Mouse (Mus musculus): ENCODE measurements around the gene Gngt1. TPM values are rescaled to one million over a fixed set of nuclear protein-coding genes. Genes with fewer than 3 reads are reported as not detected.

The Gngt1 gene
- polyA plus RNA-seq, 1 experiment from 2014 or later: not detected

DNA sequence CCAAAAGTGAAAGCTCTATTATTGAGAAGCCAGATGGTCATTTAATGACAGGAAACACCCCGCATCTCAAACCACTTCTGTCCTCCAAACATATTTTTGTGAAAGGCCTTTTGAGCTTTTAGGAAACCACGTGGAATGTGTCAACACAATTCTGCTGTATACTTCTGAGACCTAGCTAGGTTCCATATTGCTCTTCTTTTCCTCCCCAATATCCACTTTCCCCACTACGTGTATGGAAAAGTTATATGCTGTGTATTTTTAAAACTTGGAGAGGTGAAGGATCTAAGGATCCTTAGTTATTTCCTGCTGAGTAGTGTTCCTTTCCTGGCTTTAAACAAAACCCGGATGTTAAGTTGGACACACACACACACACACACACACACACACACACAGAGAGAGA lies 9.9 kb downstream of the Gngt1 start:
- Histone ChIP-seq H3K4me3 (ENCODE audit: low read length) (peak overlapping the region; percentile 49), H3K9me3 (ENCODE audit: low read length) (no peaks in the 10 kb centered on the region), H3K27ac (ENCODE audit: low read length) (peak overlapping the region; percentile 89), H3K4me2 (replicated peaks; ENCODE audit: low read depth, low read length) (peak overlapping the region; percentile 51), H3K4me1 (ENCODE audit: insufficient read depth, low read length) (no peaks in the 10 kb centered on the region), H3K36me3 (ENCODE audit: insufficient read depth, low read length) (peaks cover 3% of the 10 kb centered on the region; the same call in 1 of the 2 replicates), H3K9ac (replicated peaks; ENCODE audit: low read length) (no peak overlapping the region), H3K27me3 (ENCODE audit: insufficient read depth, low read length) (no peaks in the 10 kb centered on the region)
- peak; percentile 21; the same call in 1 of the 2 replicates for ATAC-seq (ENCODE audit: low FRiP score, low TSS enrichment)
- WGBS: 41% methylated on average over 4 of the region's 4 CpGs

DNA sequence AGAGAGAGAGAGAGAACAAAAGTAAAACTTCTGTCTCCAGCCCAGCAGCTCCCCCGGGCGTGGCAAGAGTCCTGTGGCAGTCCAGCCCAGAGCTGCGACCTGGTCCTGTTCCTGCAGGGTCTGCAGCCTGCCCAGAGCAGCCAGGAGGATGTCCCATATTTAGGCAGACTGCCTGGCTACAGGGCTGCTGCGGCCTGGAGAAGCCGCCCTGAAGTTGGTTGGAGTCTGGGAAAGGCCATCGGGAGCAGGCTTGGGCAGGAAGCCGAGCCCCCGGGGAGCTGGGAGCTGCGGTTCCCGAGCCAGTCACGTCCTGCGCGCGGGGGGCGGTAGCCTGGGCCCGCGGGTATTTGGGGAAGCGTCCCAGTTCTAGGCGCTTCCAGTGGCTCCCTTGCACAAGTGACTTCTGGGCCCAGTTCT lies 10.3 kb downstream of the Gngt1 start, which contains the start of gene Gng11:
Gng11 (plus strand) TSS at position 15 of the 417 bp plus-strand sequence.
- Histone ChIP-seq H3K4me2 (replicated peaks; ENCODE audit: low read depth, low read length) (peak within 1 kb of the TSS; percentile 51), H3K4me1 (ENCODE audit: insufficient read depth, low read length) (no peaks in the 10 kb centered on the region), H3K4me3 (ENCODE audit: low read length) (peak within 1 kb of the TSS; percentile 49), H3K36me3 (ENCODE audit: insufficient read depth, low read length) (peaks cover 3% of the 10 kb centered on the region; the same call in 1 of the 2 replicates), H3K27me3 (ENCODE audit: insufficient read depth, low read length) (no peaks in the 10 kb centered on the region), H3K27ac (ENCODE audit: low read length) (peak within 1 kb of the TSS; percentile 89), H3K9me3 (ENCODE audit: low read length) (no peaks in the 10 kb centered on the region), H3K9ac (replicated peaks; ENCODE audit: low read length) (peak within 1 kb of the TSS; percentile 73)
- peak; percentile 94 for ATAC-seq (ENCODE audit: low FRiP score, low TSS enrichment)
- WGBS: 3% methylated on average over 15 of the region's 19 CpGs

DNA sequence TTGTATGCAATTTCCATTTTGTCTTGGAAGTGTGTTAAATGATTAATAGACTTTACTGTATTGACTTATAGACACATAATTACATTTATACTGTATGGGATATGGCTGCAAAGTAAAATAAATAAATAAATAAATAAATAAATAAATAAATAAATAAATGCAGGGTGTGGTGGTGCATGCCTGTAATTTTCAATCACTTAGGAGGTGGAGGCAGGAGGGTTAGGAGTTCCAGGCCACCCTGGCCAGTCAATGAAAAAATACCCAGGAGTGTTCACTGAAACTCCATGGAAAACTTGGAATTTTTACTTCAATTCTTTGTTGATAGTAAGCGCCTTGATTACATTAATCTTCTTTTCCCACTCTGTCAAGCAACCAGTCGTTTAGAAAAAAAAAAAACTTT lies 11.2 kb downstream of the Gngt1 start:
- H3K36me3 ChIP-seq (ENCODE audit: insufficient read depth, low read length): peaks cover 3% of the 10 kb centered on the region; the same call in 1 of the 2 replicates
- H3K4me2 ChIP-seq (replicated peaks; ENCODE audit: low read depth, low read length): peak overlapping the region; percentile 51
- peak overlapping the region; percentile 49 for H3K4me3 ChIP-seq (ENCODE audit: low read length)
- H3K27ac ChIP-seq (ENCODE audit: low read length): no peak overlapping the region; the same call in 1 of the 2 replicates
- no peaks in the 10 kb centered on the region for H3K4me1 ChIP-seq (ENCODE audit: insufficient read depth, low read length)
- no peaks in the 10 kb centered on the region for H3K27me3 ChIP-seq (ENCODE audit: insufficient read depth, low read length)
- ATAC-seq (ENCODE audit: low FRiP score, low TSS enrichment): 0 out of 2 replicates have a peak, but pooled peaks have one; percentile 24
- H3K9me3 ChIP-seq (ENCODE audit: low read length): no peaks in the 10 kb centered on the region
- WGBS: 63% methylated on average over 2 of the region's 2 CpGs
- no peak overlapping the region for H3K9ac ChIP-seq (replicated peaks; ENCODE audit: low read length)

DNA sequence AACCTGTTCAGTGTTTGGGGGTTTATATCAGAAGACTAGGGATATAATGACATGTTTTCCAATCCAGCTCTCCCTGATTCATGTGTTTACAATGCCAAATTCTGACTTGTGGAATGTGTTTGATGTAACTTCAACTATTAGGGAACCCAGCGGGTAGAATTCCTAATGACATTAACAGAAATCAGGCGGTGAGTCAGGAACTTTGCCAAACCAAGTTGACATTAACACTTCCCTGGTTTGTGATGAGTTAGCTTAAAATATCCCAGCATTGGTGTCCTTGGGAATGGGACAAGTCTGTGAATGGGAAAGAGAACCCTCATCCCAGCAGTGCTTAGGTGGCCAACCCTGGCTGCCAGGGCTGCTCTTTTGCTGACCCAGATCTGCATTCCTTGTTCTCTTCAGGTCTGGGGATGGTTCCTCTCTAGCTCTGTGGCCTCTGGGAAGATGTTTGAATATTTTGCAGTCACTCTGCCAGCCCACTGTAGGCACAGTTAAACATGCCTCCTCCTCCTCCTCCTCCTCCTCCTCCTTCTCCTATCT lies 15.0 kb downstream of the Gngt1 start:
- Histone ChIP-seq H3K4me1 (ENCODE audit: insufficient read depth, low read length) (no peaks in the 10 kb centered on the region), H3K36me3 (ENCODE audit: insufficient read depth, low read length) (peaks cover 3% of the 10 kb centered on the region; the same call in 1 of the 2 replicates), H3K4me2 (replicated peaks; ENCODE audit: low read depth, low read length) (no peak overlapping the region), H3K9ac (replicated peaks; ENCODE audit: low read length) (no peak overlapping the region), H3K9me3 (ENCODE audit: low read length) (no peaks in the 10 kb centered on the region), H3K27me3 (ENCODE audit: insufficient read depth, low read length) (no peaks in the 10 kb centered on the region), H3K4me3 (ENCODE audit: low read length) (no peak overlapping the region), H3K27ac (ENCODE audit: low read length) (no peak overlapping the region)
- ATAC-seq (ENCODE audit: low FRiP score, low TSS enrichment): no peak
- 66% methylated on average over 2 of the region's 2 CpGs for WGBS

DNA sequence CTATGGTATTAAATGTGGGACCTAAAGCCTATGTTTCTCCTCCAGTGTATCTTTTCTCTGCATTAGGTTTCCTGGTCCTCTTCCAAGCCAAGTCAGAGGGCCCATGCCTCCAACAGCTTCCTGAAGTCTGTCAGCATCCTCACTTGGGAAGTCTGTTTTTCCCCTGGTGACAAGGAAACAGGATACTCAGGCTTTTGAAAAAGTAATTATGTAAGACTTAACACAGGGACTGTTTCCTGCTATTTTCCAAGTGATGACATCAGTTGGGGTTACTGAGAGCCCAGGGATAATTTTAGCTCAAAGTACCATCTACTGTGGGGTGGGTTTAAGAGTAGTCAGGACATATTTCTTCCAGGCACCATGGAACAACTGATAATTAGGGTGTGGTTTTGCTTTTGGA lies 16.0 kb downstream of the Gngt1 start:
- H3K9ac ChIP-seq (replicated peaks; ENCODE audit: low read length): no peak overlapping the region
- no peaks in the 10 kb centered on the region for H3K27me3 ChIP-seq (ENCODE audit: insufficient read depth, low read length)
- ATAC-seq (ENCODE audit: low FRiP score, low TSS enrichment): peak; percentile 57; the same call in 1 of the 2 replicates
- no peaks in the 10 kb centered on the region for H3K4me1 ChIP-seq (ENCODE audit: insufficient read depth, low read length)
- H3K27ac ChIP-seq (ENCODE audit: low read length): no peak overlapping the region
- peaks cover 3% of the 10 kb centered on the region; the same call in 1 of the 2 replicates for H3K36me3 ChIP-seq (ENCODE audit: insufficient read depth, low read length)
- H3K4me2 ChIP-seq (replicated peaks; ENCODE audit: low read depth, low read length): no peak overlapping the region
- no peak overlapping the region for H3K4me3 ChIP-seq (ENCODE audit: low read length)
- no peaks in the 10 kb centered on the region for H3K9me3 ChIP-seq (ENCODE audit: low read length)

DNA sequence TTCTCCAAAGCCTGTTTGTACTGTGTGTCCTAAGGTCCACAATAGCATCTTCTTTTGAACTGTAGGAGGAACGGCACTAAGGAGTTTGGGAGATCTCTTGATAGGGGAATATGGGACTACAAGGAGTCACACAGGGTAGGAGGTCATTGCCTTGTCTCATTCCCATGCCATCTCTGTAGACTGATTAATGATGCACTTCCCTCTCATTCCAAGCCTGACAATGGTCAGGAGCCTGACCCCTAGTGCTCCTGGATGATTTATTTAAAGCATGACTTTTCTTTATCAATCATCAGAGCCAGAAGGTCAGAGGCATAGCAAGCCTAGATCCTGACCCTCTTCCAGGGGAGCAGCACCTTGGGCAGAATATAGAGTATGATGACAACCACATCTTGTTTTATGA lies 29.1 kb downstream of the Gngt1 start:
- no peak overlapping the region for H3K4me2 ChIP-seq (replicated peaks; ENCODE audit: low read depth, low read length)
- no peaks in the 10 kb centered on the region for H3K9me3 ChIP-seq (ENCODE audit: low read length)
- H3K4me1 ChIP-seq (ENCODE audit: insufficient read depth, low read length): no peaks in the 10 kb centered on the region
- H3K27me3 ChIP-seq (ENCODE audit: insufficient read depth, low read length): no peaks in the 10 kb centered on the region
- no peak overlapping the region for H3K27ac ChIP-seq (ENCODE audit: low read length)
- no peak overlapping the region for H3K9ac ChIP-seq (replicated peaks; ENCODE audit: low read length)
- H3K36me3 ChIP-seq (ENCODE audit: insufficient read depth, low read length): no peaks in the 10 kb centered on the region
- 24% methylated on average over 1 of the region's 1 CpGs for WGBS
- ATAC-seq (ENCODE audit: low FRiP score, low TSS enrichment): no peak
- H3K4me3 ChIP-seq (ENCODE audit: low read length): no peak overlapping the region

DNA sequence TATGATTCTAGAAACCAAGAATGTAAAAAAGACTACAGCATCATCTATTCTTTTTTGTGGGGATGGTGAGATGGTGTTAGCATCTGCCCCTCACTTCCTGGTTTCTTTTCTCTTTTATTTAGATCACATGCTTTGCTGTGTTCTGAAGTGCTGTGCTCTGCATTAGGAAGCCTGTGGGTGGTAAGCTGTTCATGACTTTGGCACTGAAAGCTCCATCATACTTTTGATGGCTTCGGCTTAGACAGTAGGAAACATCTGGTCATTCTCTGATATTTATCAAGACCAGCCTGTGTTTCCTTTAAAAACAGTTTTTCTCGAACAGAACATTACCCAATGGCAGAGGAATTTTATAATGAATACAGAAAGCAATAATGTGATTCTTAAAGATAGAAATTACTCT lies 32.8 kb downstream of the Gngt1 start:
- no peak for ATAC-seq (ENCODE audit: low FRiP score, low TSS enrichment)
- 51% methylated on average over 2 of the region's 2 CpGs for WGBS

DNA sequence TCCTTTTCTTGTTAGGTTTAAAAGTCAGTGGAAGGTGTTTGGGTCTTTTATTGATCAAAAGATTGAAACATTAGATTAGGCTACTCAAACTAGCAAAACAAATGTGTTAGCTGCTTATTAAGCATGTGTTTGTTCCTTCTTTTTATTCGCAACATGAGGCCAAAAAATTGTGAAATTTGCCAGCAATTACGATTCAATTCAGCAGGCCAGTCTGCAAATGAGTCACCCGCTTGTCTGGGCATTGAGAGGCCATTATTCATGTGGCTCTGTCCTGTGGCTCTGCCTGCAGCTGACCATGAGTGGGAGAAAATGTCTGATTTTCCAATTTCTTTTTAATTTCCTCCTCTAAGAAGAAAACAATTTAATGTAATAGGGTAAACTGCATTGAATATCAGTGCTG lies 37.4 kb downstream of the Gngt1 start:
- no peak for ATAC-seq (ENCODE audit: low FRiP score, low TSS enrichment)
- Histone ChIP-seq H3K9me3 (ENCODE audit: low read length) (no peaks in the 10 kb centered on the region), H3K27ac (ENCODE audit: low read length) (no peak overlapping the region), H3K9ac (replicated peaks; ENCODE audit: low read length) (no peak overlapping the region), H3K27me3 (ENCODE audit: insufficient read depth, low read length) (no peaks in the 10 kb centered on the region), H3K4me2 (replicated peaks; ENCODE audit: low read depth, low read length) (no peak overlapping the region), H3K4me3 (ENCODE audit: low read length) (no peak overlapping the region), H3K4me1 (ENCODE audit: insufficient read depth, low read length) (no peaks in the 10 kb centered on the region), H3K36me3 (ENCODE audit: insufficient read depth, low read length) (no peaks in the 10 kb centered on the region)
- WGBS: 77% methylated on average over 3 of the region's 3 CpGs

More for the DNA sequence above, 32.8 kb downstream of the Gngt1 start:
- H3K36me3 ChIP-seq (ENCODE audit: insufficient read depth, low read length): no peaks in the 10 kb centered on the region
- H3K4me3 ChIP-seq (ENCODE audit: low read length): no peak overlapping the region
- no peak overlapping the region for H3K9ac ChIP-seq (replicated peaks; ENCODE audit: low read length)
- no peaks in the 10 kb centered on the region for H3K27me3 ChIP-seq (ENCODE audit: insufficient read depth, low read length)
- no peaks in the 10 kb centered on the region for H3K4me1 ChIP-seq (ENCODE audit: insufficient read depth, low read length)
- no peak overlapping the region for H3K4me2 ChIP-seq (replicated peaks; ENCODE audit: low read depth, low read length)
- H3K27ac ChIP-seq (ENCODE audit: low read length): no peak overlapping the region
- H3K9me3 ChIP-seq (ENCODE audit: low read length): no peaks in the 10 kb centered on the region

DNA sequence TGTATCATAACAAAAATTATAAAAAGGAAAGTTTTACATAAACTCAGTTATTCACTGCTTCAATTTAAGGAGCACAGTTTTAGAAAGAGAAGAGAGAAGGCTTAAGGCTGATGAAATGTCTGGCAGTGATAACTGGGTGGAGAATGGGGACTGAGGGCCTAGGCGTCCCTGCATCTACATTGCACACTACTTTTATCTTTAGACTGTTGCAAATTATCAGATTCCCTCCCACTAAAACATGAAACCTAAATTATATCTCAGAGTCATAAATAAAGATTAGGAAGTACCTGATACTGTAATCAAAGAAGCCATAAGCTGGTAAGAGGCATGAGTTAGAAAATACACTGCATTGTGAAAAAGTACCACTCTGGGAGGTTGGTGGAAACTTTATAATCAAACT lies 48.2 kb downstream of the Gngt1 start:
- no peak overlapping the region for H3K4me3 ChIP-seq (ENCODE audit: low read length)
- 63% methylated on average over 1 of the region's 1 CpGs for WGBS
- H3K27ac ChIP-seq (ENCODE audit: low read length): no peak overlapping the region
- H3K4me1 ChIP-seq (ENCODE audit: insufficient read depth, low read length): no peaks in the 10 kb centered on the region
- H3K9me3 ChIP-seq (ENCODE audit: low read length): no peaks in the 10 kb centered on the region
- H3K27me3 ChIP-seq (ENCODE audit: insufficient read depth, low read length): no peaks in the 10 kb centered on the region
- H3K9ac ChIP-seq (replicated peaks; ENCODE audit: low read length): no peak overlapping the region
- no peak overlapping the region for H3K4me2 ChIP-seq (replicated peaks; ENCODE audit: low read depth, low read length)
- H3K36me3 ChIP-seq (ENCODE audit: insufficient read depth, low read length): no peaks in the 10 kb centered on the region
- ATAC-seq (ENCODE audit: low FRiP score, low TSS enrichment): no peak

Data from kidney, embryonic 16.5 days (tissue).